Mouse (Mus musculus) liver, postnatal 0 days (tissue): ENCODE measurements around the gene Atp1a4.

Experiments
- CTCF ChIP-seq: sonication (generic); IDR thresholded peaks from 2 replicates; pipeline ENCODE4 v1.5.1; 2016; ENCODE audit warnings: antibody characterized with exemption, low read depth
- EP300 ChIP-seq: IDR thresholded peaks from 2 replicates; pipeline ENCODE4 v1.6.1; 2016; ENCODE audit warnings: antibody characterized with exemption, low read depth, mild to moderate bottlenecking

DNA sequence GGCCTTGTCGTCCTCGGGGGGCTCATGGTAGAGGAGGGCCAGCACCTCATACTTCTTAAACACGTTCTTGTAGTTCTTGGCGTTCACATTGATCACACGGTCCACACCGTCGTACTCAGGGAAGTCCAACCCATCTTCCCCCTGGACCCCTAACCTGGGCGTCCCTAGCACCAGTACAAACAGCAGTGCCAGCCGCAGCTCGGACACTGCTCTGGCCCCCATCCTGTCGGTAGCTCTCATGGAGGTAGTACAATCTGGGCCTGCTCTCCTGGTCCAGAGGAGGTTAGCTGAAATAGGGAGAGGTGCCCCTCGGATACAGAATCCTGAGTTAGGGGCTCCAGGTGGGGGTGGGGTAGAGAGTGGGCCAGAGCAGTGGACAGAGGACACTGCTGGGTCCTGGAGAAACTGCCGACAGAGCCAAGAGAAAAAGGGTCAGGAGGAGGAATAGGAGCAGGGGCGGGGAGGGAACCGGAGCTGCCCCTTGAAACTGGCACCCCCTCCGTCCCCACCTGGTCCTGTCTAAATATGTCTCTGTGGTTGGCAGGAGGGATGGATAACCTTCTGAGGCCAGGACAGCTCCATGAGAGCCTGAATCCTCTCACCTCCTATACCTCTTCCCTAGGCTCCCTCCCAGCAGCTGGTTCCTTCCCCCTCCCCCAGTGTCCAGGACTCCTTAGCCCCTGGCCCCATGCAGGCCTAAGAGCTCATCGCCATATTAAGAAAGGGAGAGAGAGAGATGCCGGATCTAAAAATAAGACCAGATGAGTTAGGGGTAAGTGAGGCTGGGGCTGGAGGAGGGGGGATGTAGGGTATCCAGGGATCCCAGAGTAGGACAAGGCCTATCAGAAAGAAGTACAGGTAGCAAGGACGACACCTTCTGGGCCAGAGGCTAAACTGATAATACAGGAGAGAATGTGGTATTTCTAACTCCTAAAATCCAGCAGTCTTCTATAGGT lies 38.5 kb downstream of the Atp1a4 start, which contains the start of gene Casq1:
- TF ChIP-seq CTCF (no peak), EP300 (no peak)
